Mouse (Mus musculus): ENCODE data around the gene BC030870.
A peak's percentile ranks its signal among the peaks of the same experiment; 100 is the strongest.

BC030870 gene

DNA sequence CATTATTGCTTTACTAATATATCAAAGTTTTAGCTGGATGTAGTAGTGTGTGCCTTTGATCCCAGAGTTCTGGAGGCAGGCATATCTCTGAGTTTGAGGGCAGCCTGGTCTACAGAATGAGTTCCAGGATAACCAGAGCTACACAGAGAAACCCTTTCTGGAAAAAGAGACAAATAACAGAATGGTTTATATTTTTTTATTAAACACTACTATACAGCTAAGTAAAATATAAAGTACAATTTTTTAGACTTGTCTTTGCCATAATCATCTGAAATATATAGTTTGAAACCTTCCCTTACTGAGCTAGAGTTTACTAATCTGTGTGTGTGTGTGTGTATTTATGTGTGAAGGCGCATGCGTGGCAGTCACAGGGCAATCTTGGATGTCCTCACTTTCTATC is 54.6 kb downstream of the BC030870 start, which contains the start of gene Gm10663:
Gene Gm10663 (plus strand): TSS at position 301 of the 400 bp plus-strand sequence.
- DNase-seq, result no peak

DNA sequence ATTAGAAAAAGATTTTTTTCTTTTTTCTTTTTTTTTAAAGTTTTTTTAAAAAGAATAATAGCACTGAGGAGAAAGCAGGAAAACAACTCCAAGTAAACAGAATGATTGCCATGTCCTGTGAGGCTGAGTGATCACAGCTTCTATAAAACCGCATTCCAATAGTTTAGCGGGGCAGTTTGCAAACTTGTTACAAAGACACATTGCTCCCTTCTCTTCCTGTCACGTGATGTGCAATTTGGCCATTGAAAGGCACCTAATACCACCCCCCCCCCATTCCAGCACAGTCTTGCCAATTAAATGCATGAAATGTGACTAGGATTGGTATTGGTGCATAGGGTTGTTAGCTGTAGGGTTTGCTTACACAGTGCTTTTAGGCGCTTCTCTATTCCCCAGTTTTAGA is 58.4 kb downstream of the BC030870 start:
- DNase-seq, result no peak

DNA sequence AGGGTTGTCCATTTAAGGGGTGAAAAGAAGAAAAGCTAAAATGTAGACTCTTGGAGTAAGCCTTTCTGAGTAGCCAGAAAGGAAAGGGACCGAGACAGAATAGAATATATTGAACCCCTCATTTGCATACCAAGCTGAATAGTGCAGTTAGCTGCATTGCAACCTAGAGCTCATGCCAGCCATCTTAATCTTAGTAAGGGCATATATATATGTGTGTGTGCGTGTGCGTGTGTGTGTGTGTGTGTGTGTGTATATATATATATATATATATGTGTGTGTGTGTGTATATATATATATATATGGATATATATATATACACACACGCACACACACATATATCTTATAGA is 60.9 kb downstream of the BC030870 start:
- DNase-seq, result no peak

DNA sequence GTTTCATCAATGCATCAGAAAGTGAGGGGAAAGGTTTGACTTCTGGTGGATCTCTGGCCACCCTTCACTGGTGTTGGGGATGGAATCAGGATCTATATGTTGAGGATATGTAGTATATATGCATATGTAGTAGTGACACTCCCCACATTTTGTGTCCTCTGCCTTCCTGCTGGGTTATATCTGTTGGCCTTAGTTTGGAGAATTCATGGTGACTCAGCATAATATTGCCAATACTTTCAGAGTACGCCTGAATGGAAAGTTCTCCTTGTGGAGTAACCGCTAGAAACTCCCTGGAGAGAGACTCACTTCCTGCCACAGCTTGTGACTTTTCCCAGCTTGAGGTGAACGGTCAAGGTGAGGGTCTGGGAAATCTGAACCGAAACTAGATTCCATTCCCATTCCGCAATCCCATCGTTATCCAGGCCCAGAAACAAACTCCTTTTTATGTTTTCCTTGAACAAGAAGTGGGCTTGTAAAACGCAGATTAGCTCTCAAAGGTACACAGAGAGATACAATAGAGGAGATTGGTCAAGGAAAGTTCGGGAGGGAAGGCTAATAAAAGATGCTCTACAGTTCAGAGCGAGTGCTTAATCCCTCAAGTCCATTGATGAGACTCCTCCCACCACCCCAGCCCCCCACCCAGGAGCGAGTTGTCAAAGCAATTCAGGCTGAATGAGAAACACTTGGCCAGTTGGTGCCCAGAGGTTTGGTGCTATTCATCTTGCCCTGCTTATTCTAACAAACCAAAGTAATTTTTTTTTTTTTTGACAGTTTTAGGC is 61.5 kb downstream of the BC030870 start:
- no peak for DNase-seq

DNA sequence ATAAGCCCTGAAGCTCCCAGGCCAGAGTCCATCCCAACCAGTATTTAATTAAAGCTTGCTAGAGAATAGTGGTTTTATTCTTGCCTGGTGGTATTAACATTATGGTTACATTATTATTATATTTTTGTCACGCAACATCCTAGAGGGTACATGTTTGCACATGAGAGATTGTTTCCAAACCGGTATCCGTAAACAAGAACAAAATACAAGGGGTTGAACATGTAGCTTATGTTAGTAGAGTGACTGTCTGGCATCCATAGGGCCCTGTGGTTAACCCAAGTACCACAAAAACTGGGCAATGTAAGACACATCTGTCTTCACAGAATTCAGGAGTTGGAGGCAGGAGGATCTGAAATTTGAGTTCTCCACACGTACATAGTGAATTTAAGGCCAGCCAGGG is 62.3 kb downstream of the BC030870 start:
- no peak for DNase-seq

DNA sequence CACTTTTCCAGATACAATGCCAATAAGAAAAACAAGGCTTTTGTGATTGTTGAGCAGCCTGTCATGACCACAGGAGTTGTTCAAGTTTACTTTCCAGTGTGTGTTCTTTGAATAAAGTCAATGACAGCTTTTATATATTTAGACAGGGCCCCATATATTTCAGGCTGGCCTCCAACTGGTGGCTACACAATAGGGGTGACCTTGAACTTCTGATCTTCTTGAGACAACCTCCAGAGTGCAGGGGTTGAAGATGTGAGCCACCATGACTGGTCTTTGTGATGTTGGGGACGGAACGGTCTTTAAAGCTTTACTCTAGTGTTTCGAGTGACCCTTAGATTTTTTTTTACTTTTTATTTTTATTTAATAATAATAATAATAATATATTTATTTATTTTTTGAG is 63.7 kb downstream of the BC030870 start:
- DNase-seq, result no peak

DNA sequence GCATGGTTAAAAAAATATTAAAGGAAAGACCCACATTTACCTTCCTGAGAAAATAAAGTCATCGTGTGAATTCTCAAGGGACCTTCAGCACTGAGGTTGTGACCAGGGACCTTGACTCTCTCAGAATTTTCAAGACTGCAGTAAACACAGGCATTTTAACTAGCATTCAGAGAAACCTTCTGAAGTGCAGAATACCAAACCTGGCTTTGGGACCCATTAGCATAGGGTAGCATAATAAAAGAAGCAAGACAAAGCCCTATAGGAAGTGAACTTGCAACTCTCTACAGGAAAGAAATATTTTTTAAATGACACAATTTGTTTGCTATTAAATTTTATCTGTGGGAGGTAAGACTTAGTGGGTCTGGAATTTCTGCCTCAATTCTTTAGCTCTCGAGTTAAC is 65.3 kb downstream of the BC030870 start:
- no peak for DNase-seq

DNA sequence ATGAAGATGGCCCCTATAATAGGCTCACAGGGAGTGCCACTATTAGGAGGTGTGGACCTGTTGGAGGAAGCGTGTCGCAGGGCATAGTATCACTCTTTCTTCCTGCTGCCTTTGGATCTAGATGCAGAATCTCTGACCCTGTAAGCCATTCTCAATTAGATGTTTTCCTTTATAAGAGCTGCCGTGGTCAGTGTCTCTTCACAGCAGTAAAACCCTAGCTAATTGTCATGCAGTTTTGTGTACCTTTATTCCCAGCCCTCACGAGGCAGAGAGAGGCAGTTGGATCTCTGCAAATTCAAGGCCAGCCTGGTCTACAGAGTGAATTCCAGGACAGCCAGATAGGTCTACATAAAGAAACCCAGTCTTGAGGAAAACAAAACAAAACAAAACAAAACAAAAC is 67.2 kb downstream of the BC030870 start:
- no peak for DNase-seq

DNA sequence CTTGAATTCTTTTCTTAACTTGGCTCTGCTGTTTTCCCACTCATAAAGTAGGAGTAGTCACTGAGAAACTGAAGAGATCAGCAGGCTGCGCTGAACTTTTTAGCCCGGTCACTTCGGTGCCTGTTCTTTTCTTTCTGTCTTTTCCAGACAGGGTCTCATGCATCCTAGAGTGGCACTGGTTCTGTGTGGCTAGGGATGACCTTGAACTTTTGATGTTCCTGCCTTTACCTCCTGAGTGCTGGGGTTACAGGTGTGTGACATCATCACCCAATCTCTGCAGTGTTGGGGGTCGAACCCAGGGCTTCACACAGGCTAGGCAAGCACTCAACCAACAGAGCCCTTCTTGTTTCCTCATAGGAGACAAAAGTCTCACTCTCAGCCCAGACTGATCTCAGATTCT is 72.6 kb downstream of the BC030870 start:
- DNase-seq, result no peak

DNA sequence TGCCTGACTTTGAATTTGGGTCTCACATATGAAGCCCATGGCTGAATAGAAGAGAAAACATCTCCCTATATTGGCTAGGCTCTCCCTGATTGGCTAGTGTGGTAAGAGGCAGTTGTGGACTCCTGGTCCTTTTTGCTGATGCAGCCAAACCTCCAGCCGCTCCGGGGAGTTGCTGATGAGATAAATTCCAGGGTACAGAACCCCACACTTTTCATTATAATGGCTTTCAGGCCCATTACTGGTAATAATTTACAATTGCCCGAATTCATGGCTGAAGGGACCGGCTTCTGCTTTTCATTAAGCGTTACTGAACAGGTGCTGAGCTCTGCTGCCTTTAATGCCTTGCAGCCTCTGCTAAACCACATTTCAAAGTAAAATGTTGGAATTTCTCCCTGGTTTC is 75.4 kb downstream of the BC030870 start:
- DNase-seq, result no peak

DNA sequence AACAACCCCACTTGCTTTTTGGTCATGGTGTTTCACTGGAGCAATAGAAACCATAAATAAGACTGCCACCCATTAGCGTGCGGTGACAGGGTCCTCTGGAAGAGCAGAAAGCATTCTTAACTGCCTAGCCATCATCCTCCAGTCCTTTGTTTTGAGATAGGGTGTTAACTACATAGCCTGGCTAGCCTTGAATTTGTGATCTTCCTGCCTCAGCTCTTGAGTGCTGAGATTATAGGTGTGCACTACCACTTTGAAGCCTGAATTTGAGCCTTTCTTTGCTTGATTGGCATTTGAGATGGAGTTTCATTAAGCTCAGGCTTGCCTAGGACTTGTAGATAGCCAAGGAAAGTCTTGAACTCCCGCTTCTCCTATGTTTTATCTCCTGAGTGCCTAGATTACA is 75.8 kb downstream of the BC030870 start:
- DNase-seq, result no peak

DNA sequence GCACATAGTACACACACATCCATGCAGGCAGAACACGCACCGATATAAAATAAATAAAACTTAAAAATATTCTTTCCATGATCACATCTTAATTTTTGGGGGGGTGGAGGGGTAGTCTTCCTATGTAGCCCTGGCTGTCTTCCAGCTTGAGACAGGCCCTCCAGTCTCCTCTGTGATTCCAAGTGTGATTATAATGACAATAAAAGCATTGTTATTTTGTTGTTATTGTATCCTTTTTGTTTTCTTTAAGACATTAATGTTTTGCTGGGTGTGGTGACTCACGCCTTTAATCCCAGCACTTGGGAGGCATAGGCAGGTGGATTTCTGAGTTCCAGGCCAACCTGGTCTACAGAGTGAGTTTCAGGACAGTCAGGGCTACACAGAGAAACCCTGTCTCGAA is 81.6 kb downstream of the BC030870 start:
- DNase-seq, result no peak

DNA sequence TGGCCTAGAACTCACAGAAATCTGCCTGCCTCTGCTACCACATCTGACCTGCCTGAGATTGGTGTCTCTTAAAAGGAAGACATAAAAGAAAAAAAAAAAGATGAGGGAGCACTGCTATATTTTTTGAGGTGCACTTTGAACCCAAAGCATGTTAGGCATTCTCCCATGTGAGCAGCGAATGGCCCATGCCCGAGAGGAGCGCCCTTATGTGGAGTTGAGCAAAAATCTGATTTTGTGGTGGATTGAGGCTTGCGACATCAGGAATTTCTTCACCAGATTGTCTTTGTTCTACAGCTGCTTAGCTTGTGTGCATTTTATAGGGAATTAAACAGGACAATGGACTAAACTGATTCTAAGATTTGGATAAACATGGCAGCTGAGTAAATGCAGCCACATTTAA is 82.2 kb downstream of the BC030870 start:
- no peak for DNase-seq

DNA sequence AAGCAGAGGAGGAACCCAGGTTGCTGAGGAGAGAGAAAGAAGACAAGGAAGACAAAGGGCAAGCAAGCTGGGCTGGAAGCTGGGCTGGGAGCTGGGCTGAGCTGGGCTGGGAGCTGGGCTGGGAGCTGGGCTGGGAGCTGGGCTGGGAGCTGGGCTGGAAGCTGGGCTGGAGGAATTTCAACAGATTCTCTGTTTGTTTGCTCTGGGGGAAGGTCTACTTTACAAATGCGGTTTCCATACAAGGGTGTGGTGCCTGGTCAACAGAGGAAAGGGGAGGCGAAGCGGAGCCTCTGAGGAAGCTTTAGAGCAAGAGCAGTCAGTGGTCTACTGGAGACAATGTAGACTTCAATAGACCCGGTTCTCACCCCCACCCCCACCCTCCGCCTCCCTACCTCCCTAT is 82.8 kb downstream of the BC030870 start:
- DNase-seq, result no peak

DNA sequence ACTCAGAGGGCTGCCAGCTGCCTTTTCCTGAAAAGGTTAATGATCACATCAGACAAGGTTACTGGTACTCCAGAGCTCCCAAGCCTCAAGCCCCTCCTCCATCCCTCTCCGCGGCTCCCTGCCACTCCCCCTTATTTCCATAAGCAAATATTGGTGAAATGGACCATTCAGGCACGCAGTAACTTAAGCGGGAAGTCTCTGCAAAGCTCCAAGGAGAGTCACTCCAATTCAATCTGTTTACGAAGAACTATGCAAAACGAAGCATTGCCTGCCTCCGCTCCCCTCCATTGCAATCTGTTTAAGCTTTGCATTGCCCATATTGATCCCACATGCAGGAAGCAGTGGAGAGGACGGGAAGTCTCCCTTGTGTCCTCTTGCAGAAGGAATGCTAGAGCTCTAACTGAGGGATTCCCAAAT is 92.2 kb downstream of the BC030870 start, which contains the start of gene Apela:
Gene Apela (minus strand): TSS at position 220 of the 417 bp plus-strand sequence.
- peak; percentile 70 for DNase-seq
